Mouse (Mus musculus) thymus, postnatal 10 days (tissue): ENCODE measurements at regions not wholly inside any gene's neighbourhood (a gene's known extent, or its start where the extent isn't known, plus 50 kb on each side); places are given as distances from the start of the nearest gene placed in this dataset.

Experiments used
- DNase-seq, 2 experiments: peaks; one replicate each; pipeline ENCODE4 v3.0.0; 2021; ENCODE audit warnings: low spot score in 2 of 2

- no peak for DNase-seq
Measured at GRCm38 (mm10) chr1:155041592-155041991, 57.8 kb downstream of the Ier5 start.

- DNase-seq = no peak
Measured at GRCm38 (mm10) chr1:155040939-155041371, 58.5 kb downstream of the Ier5 start.

- DNase-seq = no peak
Measured at GRCm38 (mm10) chr1:155040086-155040726, 59.2 kb downstream of the Ier5 start.

GRCm38 (mm10) chr1:155038631-155039625 is 60.5 kb downstream of the Ier5 start:
- no peak for DNase-seq

- no peak for DNase-seq
Measured at GRCm38 (mm10) chr1:155037479-155037878, 62.0 kb downstream of the Ier5 start.

GRCm38 (mm10) chr1:155030908-155031307 is 68.5 kb downstream of the Ier5 start:
- peak in 1 of 2 experiments; percentile 30 for DNase-seq

GRCm38 (mm10) chr1:155029195-155029879 is 70.1 kb downstream of the Ier5 start:
- peak; percentile 65 to 71 for DNase-seq

GRCm38 (mm10) chr1:155028735-155029134 is 70.7 kb downstream of the Ier5 start:
- DNase-seq = peak; percentile 23 to 25

- no peak for DNase-seq
Measured at GRCm38 (mm10) chr1:155028147-155028546, 71.3 kb downstream of the Ier5 start.

GRCm38 (mm10) chr1:155027583-155027982 is 71.9 kb downstream of the Ier5 start:
- peak; percentile 72 to 78 for DNase-seq

GRCm38 (mm10) chr1:155025862-155026478 is 73.5 kb downstream of the Ier5 start:
- DNase-seq = peak; percentile 61 to 79

GRCm38 (mm10) chr1:155023324-155023723 is 76.1 kb downstream of the Ier5 start:
- DNase-seq = no peak

- DNase-seq = no peak
Measured at GRCm38 (mm10) chr1:155015669-155016068, 83.8 kb downstream of the Ier5 start.

- no peak for DNase-seq
Measured at GRCm38 (mm10) chr1:155014944-155015343, 84.5 kb downstream of the Ier5 start.

- DNase-seq = no peak
Measured at GRCm38 (mm10) chr1:155013784-155014183, 85.7 kb downstream of the Ier5 start.

- no peak for DNase-seq
Measured at GRCm38 (mm10) chr1:155013361-155013760, 86.1 kb downstream of the Ier5 start.

GRCm38 (mm10) chr1:155006539-155007486 is 92.6 kb downstream of the Ier5 start:
- peak; percentile 64 to 82 for DNase-seq

GRCm38 (mm10) chr1:155006099-155006498 is 93.3 kb downstream of the Ier5 start:
- no peak for DNase-seq

GRCm38 (mm10) chr1:155000301-155000700 is 99.1 kb downstream of the Ier5 start:
- DNase-seq = no peak

- no peak for DNase-seq
Measured at GRCm38 (mm10) chr1:154999501-155000131, 99.8 kb downstream of the Ier5 start.
